Mouse (Mus musculus) stomach, embryonic 16.5 days (tissue): ENCODE measurements around the gene Mapkapk2. TPM values are rescaled to one million over a fixed set of nuclear protein-coding genes. Genes with fewer than 3 reads are reported as not detected.

Experiments
- ATAC-seq: fragments of 200-750 bp; cut with Nextera tagmentation; 2 replicates; pipeline ENCODE4 v1.8.0; 2017; ENCODE audit warnings: moderate number of reproducible peaks, moderate TSS enrichment; ENCODE audit not compliant: insufficient read depth, low FRiP score
- H3K27ac ChIP-seq: fragments of 300-500 bp; sonication (generic); 2 replicates; pipeline ENCODE4 v1.5.1; 2014; ENCODE audit warnings: low read length
- H3K27me3 ChIP-seq: fragments of 300-500 bp; sonication (generic); 2 replicates; pipeline ENCODE4 v1.6.1; 2014; ENCODE audit warnings: low read length, control low read depth, mixed read lengths; ENCODE audit not compliant: control insufficient read depth, insufficient read depth
- H3K36me3 ChIP-seq: fragments of 300-500 bp; sonication (generic); 2 replicates; pipeline ENCODE4 v1.6.1; 2014; ENCODE audit warnings: low read length; ENCODE audit not compliant: control insufficient read depth, insufficient read depth
- H3K4me1 ChIP-seq: fragments of 300-500 bp; sonication (generic); 2 replicates; pipeline ENCODE4 v1.6.1; 2014; ENCODE audit warnings: low read length, control low read depth, mixed read lengths; ENCODE audit not compliant: control insufficient read depth, insufficient read depth
- H3K4me2 ChIP-seq: fragments of 300-500 bp; sonication (generic); 2 replicates; pipeline ENCODE4 v1.6.1; 2014; ENCODE audit warnings: low read depth, low read length, mixed read lengths
- H3K4me3 ChIP-seq: fragments of 300-500 bp; sonication (generic); replicated peaks from 2 replicates; pipeline ENCODE4 v1.5.1; 2014; ENCODE audit warnings: mild to moderate bottlenecking, low read length
- H3K9ac ChIP-seq: fragments of 300-500 bp; sonication (generic); 2 replicates; pipeline ENCODE4 v1.6.1; 2014; ENCODE audit warnings: low read length
- H3K9me3 ChIP-seq: fragments of 300-500 bp; sonication (generic); replicated peaks from 2 replicates; pipeline ENCODE4 v1.6.1; 2016; ENCODE audit warnings: low read length, control low read depth; ENCODE audit not compliant: control insufficient read depth
- WGBS: fragments of 180-500 bp; shearing (Covaris S2); extraction: QIAGEN DNeasy Blood & Tissue Kit; methylation state at CpG from one replicate; pipeline ENCODE4 v1.1.7; 2014; 5-methylcytosine and 5-hydroxymethylcytosine counted together
- polyA plus RNA-seq: library from polyadenylated mRNA; unstranded; fragments of >200 nt; fragmentation: Nextera tagmentation; extraction: Ambion mirVana; gene quantifications from 2 replicates; pipeline ENCODE4 v1.2.1, GENCODE M21; 2015

Gene Mapkapk2
- polyA plus RNA-seq, 1 experiment from 2014 or later, result 16.6 TPM

- H3K4me3 ChIP-seq, result no peak overlapping the region
- no peak overlapping the region for H3K4me2 ChIP-seq
- peak; percentile 52; the same call in 1 of the 2 replicates for ATAC-seq
- no peaks in the 10 kb centered on the region for H3K9me3 ChIP-seq
- no peaks in the 10 kb centered on the region for H3K4me1 ChIP-seq
- H3K36me3 ChIP-seq, result no peaks in the 10 kb centered on the region
- H3K27ac ChIP-seq, result peak overlapping the region; percentile 22; the same call in 1 of the 2 replicates
- WGBS, result 38% methylated on average over 10 of the region's 10 CpGs
- H3K9ac ChIP-seq, result no peak overlapping the region
- no peaks in the 10 kb centered on the region for H3K27me3 ChIP-seq
Observed at GRCm38 (mm10) chr1:131118530-131118929, 20.9 kb upstream of the Mapkapk2 start.

- H3K9me3 ChIP-seq, result no peaks in the 10 kb centered on the region
- H3K27ac ChIP-seq, result no peak overlapping the region
- H3K4me3 ChIP-seq, result no peak overlapping the region
- H3K4me2 ChIP-seq, result no peak overlapping the region
- no peak overlapping the region for H3K9ac ChIP-seq
- H3K4me1 ChIP-seq, result no peaks in the 10 kb centered on the region
- no peak for ATAC-seq
- H3K36me3 ChIP-seq, result no peaks in the 10 kb centered on the region
- 65% methylated on average over 13 of the region's 13 CpGs for WGBS
- no peaks in the 10 kb centered on the region for H3K27me3 ChIP-seq
Observed at GRCm38 (mm10) chr1:131116430-131117011, 18.9 kb upstream of the Mapkapk2 start.

GRCm38 (mm10) chr1:131115932-131116331, 18.3 kb upstream of the Mapkapk2 start:
- Histone ChIP-seq H3K27me3 (no peaks in the 10 kb centered on the region), H3K27ac (no peak overlapping the region), H3K4me1 (no peaks in the 10 kb centered on the region), H3K9ac (no peak overlapping the region), H3K36me3 (no peaks in the 10 kb centered on the region), H3K4me3 (no peak overlapping the region), H3K9me3 (no peaks in the 10 kb centered on the region), H3K4me2 (no peak overlapping the region)
- WGBS, result 9% methylated on average over 6 of the region's 6 CpGs
- no peak for ATAC-seq

- ATAC-seq, result no peak
- H3K27me3 ChIP-seq, result no peaks in the 10 kb centered on the region
- H3K4me2 ChIP-seq, result no peak overlapping the region
- no peak overlapping the region for H3K9ac ChIP-seq
- no peaks in the 10 kb centered on the region for H3K9me3 ChIP-seq
- H3K36me3 ChIP-seq, result no peaks in the 10 kb centered on the region
- H3K4me3 ChIP-seq, result no peak overlapping the region
- 23% methylated on average over 6 of the region's 6 CpGs for WGBS
- peaks cover 16% of the 10 kb centered on the region for H3K4me1 ChIP-seq
- no peak overlapping the region for H3K27ac ChIP-seq
Observed at GRCm38 (mm10) chr1:131112576-131112975, 14.9 kb upstream of the Mapkapk2 start.

GRCm38 (mm10) chr1:131110525-131111106, 13.0 kb upstream of the Mapkapk2 start:
- Histone ChIP-seq H3K9ac (no peak overlapping the region), H3K4me3 (no peak overlapping the region), H3K4me1 (peaks cover 17% of the 10 kb centered on the region), H3K36me3 (no peaks in the 10 kb centered on the region), H3K27ac (peak overlapping the region; percentile 51; the same call in 1 of the 2 replicates), H3K27me3 (no peaks in the 10 kb centered on the region), H3K4me2 (no peak overlapping the region), H3K9me3 (0 out of 2 replicates have a peak, but pooled peaks cover 4% of the 10 kb centered on the region)
- 51% methylated on average over 12 of the region's 12 CpGs for WGBS
- ATAC-seq, result no peak

GRCm38 (mm10) chr1:131107575-131108308, 10.1 kb upstream of the Mapkapk2 start:
- Histone ChIP-seq H3K9ac (peak overlapping the region; percentile 46; the same call in 1 of the 2 replicates), H3K27ac (peak overlapping the region; percentile 86), H3K4me1 (peaks cover 17% of the 10 kb centered on the region), H3K4me3 (no peak overlapping the region), H3K9me3 (0 out of 2 replicates have a peak, but pooled peaks cover 4% of the 10 kb centered on the region), H3K36me3 (no peaks in the 10 kb centered on the region), H3K4me2 (no peak overlapping the region; the same call in 1 of the 2 replicates), H3K27me3 (no peaks in the 10 kb centered on the region)
- WGBS, result 23% methylated on average over 10 of the region's 10 CpGs
- peak; percentile 95 for ATAC-seq

- WGBS, result 67% methylated on average over 10 of the region's 10 CpGs
- H3K4me1 ChIP-seq, result peaks cover 11% of the 10 kb centered on the region
- ATAC-seq, result no peak
Observed at GRCm38 (mm10) chr1:131103776-131104424, 6.3 kb upstream of the Mapkapk2 start.

GRCm38 (mm10) chr1:131100808-131101207, 3.2 kb upstream of the Mapkapk2 start:
- Histone ChIP-seq H3K9me3 (no peaks in the 10 kb centered on the region), H3K27ac (no peak overlapping the region)

More at GRCm38 (mm10) chr1:131103776-131104424, 6.3 kb upstream of the Mapkapk2 start:
- H3K27ac ChIP-seq, result peak overlapping the region; percentile 8; the same call in 1 of the 2 replicates
- no peak overlapping the region for H3K9ac ChIP-seq
- H3K36me3 ChIP-seq, result no peaks in the 10 kb centered on the region
- H3K9me3 ChIP-seq, result 0 out of 2 replicates have a peak, but pooled peaks cover 4% of the 10 kb centered on the region
- H3K4me3 ChIP-seq, result no peak overlapping the region
- H3K27me3 ChIP-seq, result no peaks in the 10 kb centered on the region
- no peak overlapping the region for H3K4me2 ChIP-seq

More at GRCm38 (mm10) chr1:131100808-131101207, 3.2 kb upstream of the Mapkapk2 start:
- 57% methylated on average over 1 of the region's 1 CpGs for WGBS
- Histone ChIP-seq H3K4me3 (no peak overlapping the region), H3K36me3 (no peaks in the 10 kb centered on the region), H3K9ac (no peak overlapping the region), H3K4me1 (peaks cover 6% of the 10 kb centered on the region), H3K4me2 (no peak overlapping the region), H3K27me3 (no peaks in the 10 kb centered on the region)
- no peak for ATAC-seq
